Mouse (Mus musculus) stomach, embryonic 16.5 days (tissue): ENCODE data around the gene Gucy2e. TPM values are rescaled to one million over a fixed set of nuclear protein-coding genes. Genes with fewer than 3 reads are reported as not detected.
A peak's percentile ranks its signal among the peaks of the same experiment; 100 is the strongest.

ENCODE experiments used
- ATAC-seq: fragments of 200-750 bp; cut with Nextera tagmentation; 2 replicates; pipeline ENCODE4 v1.8.0; 2017; ENCODE audit warnings: moderate number of reproducible peaks, moderate TSS enrichment; ENCODE audit not compliant: insufficient read depth, low FRiP score
- H3K27ac ChIP-seq: fragments of 300-500 bp; sonication (generic); 2 replicates; pipeline ENCODE4 v1.5.1; 2014; ENCODE audit warnings: low read length
- H3K27me3 ChIP-seq: fragments of 300-500 bp; sonication (generic); 2 replicates; pipeline ENCODE4 v1.6.1; 2014; ENCODE audit warnings: low read length, control low read depth, mixed read lengths; ENCODE audit not compliant: control insufficient read depth, insufficient read depth
- H3K36me3 ChIP-seq: fragments of 300-500 bp; sonication (generic); 2 replicates; pipeline ENCODE4 v1.6.1; 2014; ENCODE audit warnings: low read length; ENCODE audit not compliant: control insufficient read depth, insufficient read depth
- H3K4me1 ChIP-seq: fragments of 300-500 bp; sonication (generic); 2 replicates; pipeline ENCODE4 v1.6.1; 2014; ENCODE audit warnings: low read length, control low read depth, mixed read lengths; ENCODE audit not compliant: control insufficient read depth, insufficient read depth
- H3K4me2 ChIP-seq: fragments of 300-500 bp; sonication (generic); 2 replicates; pipeline ENCODE4 v1.6.1; 2014; ENCODE audit warnings: low read depth, low read length, mixed read lengths
- H3K4me3 ChIP-seq: fragments of 300-500 bp; sonication (generic); replicated peaks from 2 replicates; pipeline ENCODE4 v1.5.1; 2014; ENCODE audit warnings: mild to moderate bottlenecking, low read length
- H3K9ac ChIP-seq: fragments of 300-500 bp; sonication (generic); 2 replicates; pipeline ENCODE4 v1.6.1; 2014; ENCODE audit warnings: low read length
- H3K9me3 ChIP-seq: fragments of 300-500 bp; sonication (generic); replicated peaks from 2 replicates; pipeline ENCODE4 v1.6.1; 2016; ENCODE audit warnings: low read length, control low read depth; ENCODE audit not compliant: control insufficient read depth
- WGBS: fragments of 180-500 bp; shearing (Covaris S2); extraction: QIAGEN DNeasy Blood & Tissue Kit; methylation state at CpG from one replicate; pipeline ENCODE4 v1.1.7; 2014; 5-methylcytosine and 5-hydroxymethylcytosine counted together
- polyA plus RNA-seq: library from polyadenylated mRNA; unstranded; fragments of >200 nt; fragmentation: Nextera tagmentation; extraction: Ambion mirVana; gene quantifications from 2 replicates; pipeline ENCODE4 v1.2.1, GENCODE M21; 2015

The Gucy2e gene
- polyA plus RNA-seq, 1 experiment from 2014 or later = not detected

- Histone ChIP-seq H3K27ac (no peak overlapping the region), H3K36me3 (no peaks in the 10 kb centered on the region), H3K4me2 (no peak overlapping the region), H3K9me3 (no peaks in the 10 kb centered on the region), H3K9ac (no peak overlapping the region), H3K4me3 (no peak overlapping the region), H3K27me3 (peaks cover 17% of the 10 kb centered on the region), H3K4me1 (0 out of 2 replicates have a peak, but pooled peaks cover 4% of the 10 kb centered on the region)
- 84% methylated on average over 1 of the region's 1 CpGs for WGBS
- no peak for ATAC-seq
Measured at GRCm38 (mm10) chr11:69199251-69199650, 37.6 kb downstream of the Gucy2e start.

DNA sequence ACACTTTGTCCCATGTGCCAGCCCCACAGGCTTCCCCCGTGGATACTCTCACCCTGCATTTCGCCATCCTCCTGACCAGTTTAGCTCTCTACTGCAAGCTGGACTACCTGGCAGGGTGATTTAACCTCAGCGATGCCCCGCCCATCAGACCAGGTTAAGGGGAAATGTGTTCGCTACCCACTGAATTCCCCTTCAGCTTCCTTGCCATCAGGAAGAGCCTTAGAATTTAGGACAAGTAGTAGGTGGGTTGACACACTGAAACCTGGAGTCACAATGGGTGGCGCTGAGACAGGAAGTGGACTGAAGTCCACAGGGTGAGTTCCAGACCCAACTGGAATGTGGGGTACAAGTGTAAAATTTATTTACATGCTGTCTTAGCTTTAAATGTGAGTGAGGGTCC lies 39.1 kb downstream of the Gucy2e start, which contains the start of gene Alox8:
Alox8 (minus strand) TSS at position 101 of the 400 bp plus-strand sequence.
- Histone ChIP-seq H3K27ac (no peak within 1 kb of the TSS), H3K4me3 (peak within 1 kb of the TSS; percentile 40), H3K9ac (peak within 1 kb of the TSS; percentile 60), H3K4me2 (peak within 1 kb of the TSS; percentile 56), H3K27me3 (peaks cover 17% of the 10 kb centered on the region), H3K9me3 (no peaks in the 10 kb centered on the region), H3K36me3 (no peaks in the 10 kb centered on the region), H3K4me1 (0 out of 2 replicates have a peak, but pooled peaks cover 4% of the 10 kb centered on the region)
- ATAC-seq = no peak
- WGBS = 33% methylated on average over 6 of the region's 6 CpGs

GRCm38 (mm10) chr11:69197194-69197593 lies 39.6 kb downstream of the Gucy2e start:
- H3K27ac ChIP-seq = no peak overlapping the region
- H3K4me1 ChIP-seq = 0 out of 2 replicates have a peak, but pooled peaks cover 4% of the 10 kb centered on the region
- peak overlapping the region; percentile 60 for H3K9ac ChIP-seq
- H3K9me3 ChIP-seq = no peaks in the 10 kb centered on the region
- H3K4me3 ChIP-seq = peak overlapping the region; percentile 40
- whole genome bisulfite sequencing = 2% methylated on average over 14 of the region's 14 CpGs
- H3K27me3 ChIP-seq = peaks cover 17% of the 10 kb centered on the region
- H3K36me3 ChIP-seq = no peaks in the 10 kb centered on the region
- H3K4me2 ChIP-seq = peak overlapping the region; percentile 56
- no peak for ATAC-seq

- H3K27me3 ChIP-seq = peaks cover 17% of the 10 kb centered on the region
- 0 out of 2 replicates have a peak, but pooled peaks cover 4% of the 10 kb centered on the region for H3K4me1 ChIP-seq
- no peaks in the 10 kb centered on the region for H3K9me3 ChIP-seq
- peak overlapping the region; percentile 56; the same call in 1 of the 2 replicates for H3K4me2 ChIP-seq
- no peak overlapping the region for H3K27ac ChIP-seq
- H3K9ac ChIP-seq = no peak overlapping the region
- peak overlapping the region; percentile 40; the same call in 1 of the 2 replicates for H3K4me3 ChIP-seq
- no peaks in the 10 kb centered on the region for H3K36me3 ChIP-seq
- WGBS = 5% methylated on average over 5 of the region's 5 CpGs
- ATAC-seq = no peak
Measured at GRCm38 (mm10) chr11:69196766-69197165, 40.1 kb downstream of the Gucy2e start.

GRCm38 (mm10) chr11:69192840-69193239 lies 44.0 kb downstream of the Gucy2e start:
- Histone ChIP-seq H3K27me3 (peaks cover 17% of the 10 kb centered on the region), H3K9ac (no peak overlapping the region), H3K27ac (no peak overlapping the region), H3K4me2 (no peak overlapping the region), H3K9me3 (no peaks in the 10 kb centered on the region), H3K4me3 (no peak overlapping the region), H3K36me3 (no peaks in the 10 kb centered on the region), H3K4me1 (0 out of 2 replicates have a peak, but pooled peaks cover 4% of the 10 kb centered on the region)
- WGBS = 4% methylated on average over 1 of the region's 1 CpGs
- no peak for ATAC-seq

- ATAC-seq = no peak
- no peak overlapping the region for H3K9ac ChIP-seq
- no peak overlapping the region for H3K4me2 ChIP-seq
- no peak overlapping the region for H3K27ac ChIP-seq
- no peaks in the 10 kb centered on the region for H3K27me3 ChIP-seq
- no peak overlapping the region for H3K4me3 ChIP-seq
- no peaks in the 10 kb centered on the region for H3K4me1 ChIP-seq
- no peaks in the 10 kb centered on the region for H3K9me3 ChIP-seq
- H3K36me3 ChIP-seq = no peaks in the 10 kb centered on the region
- 77% methylated on average over 6 of the region's 6 CpGs for WGBS
Measured at GRCm38 (mm10) chr11:69185936-69186335, 50.9 kb downstream of the Gucy2e start.

GRCm38 (mm10) chr11:69185031-69185430 lies 51.8 kb downstream of the Gucy2e start:
- WGBS = 86% methylated on average over 5 of the region's 5 CpGs

DNA sequence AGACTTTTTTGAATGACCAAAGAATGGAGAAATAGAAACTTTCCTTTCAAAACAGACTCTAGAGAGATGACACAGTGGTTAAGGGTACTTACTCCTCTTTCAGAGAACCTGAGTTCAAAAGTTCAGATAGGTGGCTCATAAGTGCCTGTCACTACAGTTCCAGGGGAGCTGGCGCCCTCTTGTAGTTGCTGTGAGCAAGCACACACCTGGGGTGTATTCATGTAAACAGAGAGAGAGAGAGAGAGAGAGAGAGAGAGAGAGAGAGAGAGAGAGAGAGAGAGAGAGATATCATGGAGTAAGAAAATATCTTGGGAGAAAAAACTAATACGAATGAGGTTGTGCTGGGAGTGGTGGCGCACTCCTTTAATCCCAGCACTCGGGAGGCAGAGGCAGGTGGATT lies 56.7 kb downstream of the Gucy2e start:
- 80% methylated on average over 4 of the region's 4 CpGs for WGBS
- H3K4me3 ChIP-seq = no peak overlapping the region
- no peaks in the 10 kb centered on the region for H3K36me3 ChIP-seq
- no peaks in the 10 kb centered on the region for H3K4me1 ChIP-seq
- H3K27ac ChIP-seq = no peak overlapping the region
- no peak overlapping the region for H3K9ac ChIP-seq
- H3K9me3 ChIP-seq = no peaks in the 10 kb centered on the region
- H3K4me2 ChIP-seq = no peak overlapping the region
- H3K27me3 ChIP-seq = no peaks in the 10 kb centered on the region
- ATAC-seq = no peak

More at GRCm38 (mm10) chr11:69185031-69185430, 51.8 kb downstream of the Gucy2e start:
- Histone ChIP-seq H3K27me3 (no peaks in the 10 kb centered on the region), H3K4me2 (no peak overlapping the region), H3K4me1 (no peaks in the 10 kb centered on the region), H3K9me3 (no peaks in the 10 kb centered on the region), H3K9ac (no peak overlapping the region), H3K36me3 (no peaks in the 10 kb centered on the region), H3K27ac (no peak overlapping the region), H3K4me3 (no peak overlapping the region)
- ATAC-seq = no peak

DNA sequence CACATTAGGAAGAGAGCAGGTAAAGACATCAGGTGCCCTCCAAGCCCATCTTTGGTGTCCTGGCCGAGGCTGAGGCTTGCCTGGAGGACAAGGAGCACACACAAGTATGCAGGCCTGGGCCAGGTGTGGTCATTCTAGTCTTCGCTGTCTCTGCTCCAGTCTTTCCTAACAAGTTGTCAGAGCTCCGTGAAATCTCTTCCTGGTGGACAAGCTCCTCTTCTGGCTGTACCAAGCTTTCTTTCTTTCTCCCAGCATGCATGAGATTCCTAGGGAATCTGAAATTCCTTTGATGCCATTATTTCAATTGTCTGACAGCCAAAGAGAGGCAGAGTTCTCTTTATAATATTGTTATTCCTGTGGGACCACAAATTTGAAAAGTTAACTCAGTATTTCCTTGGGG lies 57.3 kb downstream of the Gucy2e start:
- Histone ChIP-seq H3K36me3 (no peaks in the 10 kb centered on the region), H3K9me3 (no peaks in the 10 kb centered on the region), H3K4me2 (no peak overlapping the region), H3K9ac (no peak overlapping the region), H3K4me3 (no peak overlapping the region), H3K27ac (no peak overlapping the region), H3K27me3 (no peaks in the 10 kb centered on the region), H3K4me1 (no peaks in the 10 kb centered on the region)
- WGBS = 49% methylated on average over 3 of the region's 3 CpGs
- ATAC-seq = no peak
